Mouse (Mus musculus): ENCODE data around the gene Piga.

DNA sequence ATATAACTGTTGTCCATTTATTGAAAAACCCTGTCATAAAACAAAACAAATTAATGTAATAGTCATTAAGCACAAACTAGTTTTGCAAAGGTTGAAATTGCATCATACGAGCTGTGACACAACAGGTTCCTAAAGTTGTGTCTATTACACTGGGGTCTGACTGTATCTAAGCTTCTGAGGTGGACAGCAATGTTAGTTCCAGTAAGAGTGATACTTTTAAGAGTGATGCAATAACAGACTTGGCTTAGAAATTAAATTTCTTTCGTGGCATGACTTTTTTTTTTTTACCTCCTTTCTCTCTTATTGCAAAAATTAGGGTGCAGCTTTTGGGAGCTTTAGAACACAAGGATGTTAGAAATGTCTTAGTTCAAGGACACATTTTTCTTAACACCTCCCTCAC lies 8.6 kb downstream of the Piga start:
- TF ChIP-seq CTCF (IDR thresholded peaks at IDR 0.05): no peak
- TF ChIP-seq EP300 (IDR thresholded peaks at IDR 0.05): no peak

Measured in lung, postnatal 0 days (tissue).